Mouse (Mus musculus): ENCODE results near the gene Cd86. TPM values are rescaled to one million over a fixed set of nuclear protein-coding genes. Genes with fewer than 3 reads are reported as not detected.

The Cd86 gene
- not detected for polyA plus RNA-seq (2021)

GRCm38 (mm10) chr16:36665782-36666181 is at the start of gene Cd86:
TSS of gene Cd86 (minus strand) at chr16:36666081.
- ChIA-PET CTCF (no interaction called here), POLR2A (interaction anchor here (0.7 kb wide), 1 partner anchor 26 kb away, joined by 12 read pairs; no protein-coding TSS in a partner anchor)
- DNase-seq (ENCODE audit: low read depth, low spot score) (no peak), ATAC-seq (no peak)
- H3K27me3 ChIP-seq: peaks cover 13% of the 10 kb centered on the region
- TF ChIP-seq CTCF (IDR thresholded peaks at IDR 0.05): no peak
- in situ Hi-C loops (cut with MboI; ENCODE audit: low pct_unique_long_range_greater_than_20kb): no loop called here

- ChIA-PET CTCF (no interaction called here), POLR2A (interaction anchor here (0.6 kb wide), 1 partner anchor 150 kb away, joined by 3 read pairs; no protein-coding TSS in a partner anchor)
- no peaks in the 10 kb centered on the region for H3K27me3 ChIP-seq
- in situ Hi-C loops (cut with MboI; ENCODE audit: low pct_unique_long_range_greater_than_20kb): no loop called here
- no peak for DNase-seq (ENCODE audit: low read depth, low spot score)
- no peak for TF ChIP-seq CTCF (IDR thresholded peaks at IDR 0.05)
- no peak for ATAC-seq
Observed at GRCm38 (mm10) chr16:36711760-36712159, 45.9 kb upstream of the Cd86 start.

- peak; percentile 43 for TF ChIP-seq CTCF (IDR thresholded peaks at IDR 0.05)
- ATAC-seq (no peak), DNase-seq (ENCODE audit: low read depth, low spot score) (no peak)
- H3K27me3 ChIP-seq: no peaks in the 10 kb centered on the region
- ChIA-PET CTCF (no interaction called here), POLR2A (no interaction called here)
- in situ Hi-C loops (cut with MboI; ENCODE audit: low pct_unique_long_range_greater_than_20kb): no loop called here
Observed at GRCm38 (mm10) chr16:36710794-36711193, 44.9 kb upstream of the Cd86 start.

- no peak for ATAC-seq
- ChIA-PET CTCF (no interaction called here), POLR2A (no interaction called here)
- no peak for DNase-seq (ENCODE audit: low read depth, low spot score)
- no peak for TF ChIP-seq CTCF (IDR thresholded peaks at IDR 0.05)
- no peaks in the 10 kb centered on the region for H3K27me3 ChIP-seq
- in situ Hi-C loops (cut with MboI; ENCODE audit: low pct_unique_long_range_greater_than_20kb): no loop called here
Observed at GRCm38 (mm10) chr16:36709405-36709804, 43.5 kb upstream of the Cd86 start.

GRCm38 (mm10) chr16:36708751-36709150 is 42.9 kb upstream of the Cd86 start:
- POLR2A ChIA-PET: no interaction called here

GRCm38 (mm10) chr16:36707702-36708423 is 42.0 kb upstream of the Cd86 start:
- POLR2A ChIA-PET: no interaction called here
- no peak for ATAC-seq

More at GRCm38 (mm10) chr16:36708751-36709150, 42.9 kb upstream of the Cd86 start:
- DNase-seq (ENCODE audit: low read depth, low spot score) (no peak), ATAC-seq (no peak)
- CTCF ChIA-PET: no interaction called here
- in situ Hi-C loops (cut with MboI; ENCODE audit: low pct_unique_long_range_greater_than_20kb): no loop called here
- H3K27me3 ChIP-seq: no peaks in the 10 kb centered on the region
- no peak for TF ChIP-seq CTCF (IDR thresholded peaks at IDR 0.05)

GRCm38 (mm10) chr16:36700484-36700883 is 34.6 kb upstream of the Cd86 start:
- POLR2A ChIA-PET: interaction anchor here (0.7 kb wide), 1 partner anchor 16 kb away, joined by 4 read pairs; no protein-coding TSS in a partner anchor
- in situ Hi-C loops (cut with MboI; ENCODE audit: low pct_unique_long_range_greater_than_20kb): no loop called here
- no peak for TF ChIP-seq CTCF (IDR thresholded peaks at IDR 0.05)

More at GRCm38 (mm10) chr16:36707702-36708423, 42.0 kb upstream of the Cd86 start:
- CTCF ChIA-PET: no interaction called here
- no peak for TF ChIP-seq CTCF (IDR thresholded peaks at IDR 0.05)
- in situ Hi-C loops (cut with MboI; ENCODE audit: low pct_unique_long_range_greater_than_20kb): no loop called here
- peaks cover 7% of the 10 kb centered on the region for H3K27me3 ChIP-seq
- no peak for DNase-seq (ENCODE audit: low read depth, low spot score)

GRCm38 (mm10) chr16:36697331-36697730 is 31.4 kb upstream of the Cd86 start:
- POLR2A ChIA-PET: no interaction called here
- DNase-seq (ENCODE audit: low read depth, low spot score): no peak
- CTCF ChIA-PET: no interaction called here
- H3K27me3 ChIP-seq: peaks cover 19% of the 10 kb centered on the region
- in situ Hi-C loops (cut with MboI; ENCODE audit: low pct_unique_long_range_greater_than_20kb): no loop called here
- no peak for ATAC-seq
- TF ChIP-seq CTCF (IDR thresholded peaks at IDR 0.05): no peak

More at GRCm38 (mm10) chr16:36700484-36700883, 34.6 kb upstream of the Cd86 start:
- ATAC-seq: no peak
- DNase-seq (ENCODE audit: low read depth, low spot score): no peak
- H3K27me3 ChIP-seq: peaks cover 14% of the 10 kb centered on the region
- CTCF ChIA-PET: no interaction called here

GRCm38 (mm10) chr16:36694798-36695290 is 29.0 kb upstream of the Cd86 start:
- POLR2A ChIA-PET: no interaction called here
- CTCF ChIA-PET: interaction anchor here (1.0 kb wide), 1 partner anchor 9 kb away, joined by 3 read pairs; no protein-coding TSS in a partner anchor
- H3K27me3 ChIP-seq: peaks cover 19% of the 10 kb centered on the region
- TF ChIP-seq CTCF (IDR thresholded peaks at IDR 0.05): no peak
- in situ Hi-C loops (cut with MboI; ENCODE audit: low pct_unique_long_range_greater_than_20kb): no loop called here
- DNase-seq (ENCODE audit: low read depth, low spot score): no peak
- no peak for ATAC-seq

GRCm38 (mm10) chr16:36693818-36694413 is 28.0 kb upstream of the Cd86 start, which contains the start of gene Ildr1:
TSS of gene Ildr1 (plus strand) at chr16:36693978.
- ChIA-PET CTCF (no interaction called here), POLR2A (no interaction called here)
- H3K27me3 ChIP-seq: peaks cover 20% of the 10 kb centered on the region
- DNase-seq (ENCODE audit: low read depth, low spot score) (no peak), ATAC-seq (no peak)
- TF ChIP-seq CTCF (IDR thresholded peaks at IDR 0.05): no peak
- in situ Hi-C loops (cut with MboI; ENCODE audit: low pct_unique_long_range_greater_than_20kb): no loop called here

GRCm38 (mm10) chr16:36691484-36691883 is 25.6 kb upstream of the Cd86 start:
- in situ Hi-C loops (cut with MboI; ENCODE audit: low pct_unique_long_range_greater_than_20kb): no loop called here
- H3K27me3 ChIP-seq: peaks cover 25% of the 10 kb centered on the region
- ChIA-PET POLR2A (no interaction called here), CTCF (no interaction called here)
- no peak for TF ChIP-seq CTCF (IDR thresholded peaks at IDR 0.05)
- DNase-seq (ENCODE audit: low read depth, low spot score) (no peak), ATAC-seq (no peak)
